Mouse (Mus musculus): Measurements from ENCODE around the gene Gbf1.

DNA sequence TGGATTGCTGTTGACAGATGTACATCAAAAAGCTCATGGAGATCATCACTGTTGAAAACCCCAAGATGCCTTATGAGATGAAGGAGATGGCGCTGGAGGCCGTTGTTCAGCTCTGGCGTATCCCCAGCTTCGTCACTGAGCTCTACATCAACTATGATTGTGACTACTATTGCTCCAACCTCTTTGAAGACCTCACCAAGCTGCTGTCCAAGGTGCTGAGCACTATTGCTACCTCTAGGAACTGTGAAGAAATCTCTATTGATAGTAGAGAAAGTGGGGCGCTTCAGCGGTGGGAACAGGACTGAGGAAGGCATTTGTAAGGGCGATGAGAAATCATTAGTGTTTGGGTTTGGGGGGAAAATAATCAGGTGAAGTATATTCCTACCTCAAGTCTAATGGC is 112.5 kb downstream of the Gbf1 start:
- TF ChIP-seq CTCF (IDR thresholded peaks at IDR 0.05; ENCODE audit: extremely low read depth, insufficient read depth, low read length) = no peak
- TF ChIP-seq POLR2A (IDR thresholded peaks at IDR 0.05; ENCODE audit: extremely low read depth, insufficient read depth, low read length) = no peak

All from cortical plate, adult 2 months (tissue).